Mouse (Mus musculus): ENCODE measurements around the gene Arih1. TPM values are rescaled to one million over a fixed set of nuclear protein-coding genes. Genes with fewer than 3 reads are reported as not detected.

Gene Arih1
- polyA plus RNA-seq, 1 experiment = 160 TPM

DNA sequence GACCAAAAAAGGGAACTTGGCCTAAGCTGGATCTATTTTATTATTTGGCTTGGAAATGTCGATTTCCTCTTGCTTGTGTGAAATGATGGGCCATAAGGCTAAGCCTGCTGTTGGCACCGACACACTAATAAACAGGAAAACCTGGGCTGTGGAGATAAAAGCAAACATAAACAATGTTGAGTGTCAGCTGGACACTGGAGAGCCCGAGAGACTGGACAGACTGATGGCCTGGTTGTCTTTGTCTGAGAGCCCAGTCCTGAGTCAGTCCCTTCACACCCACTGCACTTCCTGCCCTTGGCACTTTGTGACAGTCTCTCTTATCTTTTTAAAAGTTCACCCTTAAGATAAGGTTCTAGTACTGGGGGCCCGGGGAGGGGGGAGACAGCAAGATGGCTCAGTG, 36.5 kb upstream of the Arih1 start:
- Histone ChIP-seq H3K27ac (ENCODE audit: control insufficient read depth, insufficient read depth, low read depth, low read length) (no peak overlapping the region), H3K27me3 (ENCODE audit: control insufficient read depth, insufficient read depth, low read length) (no peaks in the 10 kb centered on the region), H3K36me3 (ENCODE audit: control insufficient read depth, insufficient read depth, low read length) (no peaks in the 10 kb centered on the region), H3K4me3 (ENCODE audit: control insufficient read depth, low read depth, low read length) (no peak overlapping the region), H3K4me1 (ENCODE audit: control insufficient read depth, insufficient read depth, low read length) (no peaks in the 10 kb centered on the region)
- TF ChIP-seq CTCF (IDR thresholded peaks at IDR 0.05; ENCODE audit: control insufficient read depth, insufficient read depth, insufficient replicate concordance, low read depth, low read length) (no peak), POLR2A (IDR thresholded peaks at IDR 0.05; ENCODE audit: control insufficient read depth, low read depth, low read length) (no peak)

DNA sequence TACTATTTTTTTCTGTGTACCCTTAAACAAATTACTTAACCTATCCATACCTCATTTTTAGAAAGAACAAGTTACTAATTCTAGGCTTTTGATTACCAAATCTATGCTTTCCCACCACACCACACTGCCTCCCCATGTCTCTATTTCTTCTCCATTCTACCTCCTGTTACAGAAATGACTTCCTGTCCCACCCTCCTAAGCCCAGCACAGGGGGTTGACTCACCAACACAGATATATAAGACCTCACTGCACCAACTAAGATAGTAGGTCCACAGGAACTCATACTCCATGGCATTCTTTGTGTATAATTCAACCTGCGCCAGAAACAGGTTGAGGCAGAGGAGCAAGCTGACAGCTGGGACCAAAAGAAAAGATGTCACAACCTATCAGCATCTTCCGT, 33.0 kb upstream of the Arih1 start:
- no peak overlapping the region for H3K27ac ChIP-seq (ENCODE audit: control insufficient read depth, insufficient read depth, low read depth, low read length)
- no peaks in the 10 kb centered on the region for H3K4me1 ChIP-seq (ENCODE audit: control insufficient read depth, insufficient read depth, low read length)
- TF ChIP-seq POLR2A (IDR thresholded peaks at IDR 0.05; ENCODE audit: control insufficient read depth, low read depth, low read length) (no peak), CTCF (IDR thresholded peaks at IDR 0.05; ENCODE audit: control insufficient read depth, insufficient read depth, insufficient replicate concordance, low read depth, low read length) (no peak)

DNA sequence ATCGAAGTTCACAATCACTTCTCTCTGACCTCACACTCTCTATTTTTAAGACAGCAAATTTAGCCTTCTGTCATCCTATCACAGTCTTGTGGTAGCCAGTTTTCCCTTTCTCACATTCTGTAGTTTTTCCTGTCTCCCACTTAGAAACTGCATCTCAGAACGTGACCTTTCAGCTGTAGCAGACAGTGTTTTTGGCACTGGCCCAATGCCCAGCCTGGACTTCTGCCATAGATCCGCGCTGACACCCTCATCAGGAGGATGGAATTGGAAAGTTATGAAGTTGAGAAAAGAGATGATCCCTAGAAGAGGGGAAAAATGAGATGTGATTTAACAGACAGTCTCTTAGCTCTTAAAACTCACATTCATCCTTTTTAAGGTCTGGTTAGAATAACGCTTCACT, 32.6 kb upstream of the Arih1 start:
- no peak overlapping the region for H3K4me3 ChIP-seq (ENCODE audit: control insufficient read depth, low read depth, low read length)
- no peak for TF ChIP-seq CTCF (IDR thresholded peaks at IDR 0.05; ENCODE audit: control insufficient read depth, insufficient read depth, insufficient replicate concordance, low read depth, low read length)
- TF ChIP-seq POLR2A (IDR thresholded peaks at IDR 0.05; ENCODE audit: control insufficient read depth, low read depth, low read length) = no peak
- no peaks in the 10 kb centered on the region for H3K4me1 ChIP-seq (ENCODE audit: control insufficient read depth, insufficient read depth, low read length)
- no peak overlapping the region for H3K27ac ChIP-seq (ENCODE audit: control insufficient read depth, insufficient read depth, low read depth, low read length)
- H3K36me3 ChIP-seq (ENCODE audit: control insufficient read depth, insufficient read depth, low read length) = no peaks in the 10 kb centered on the region
- H3K27me3 ChIP-seq (ENCODE audit: control insufficient read depth, insufficient read depth, low read length) = no peaks in the 10 kb centered on the region

More for the DNA sequence above, 33.0 kb upstream of the Arih1 start:
- H3K4me3 ChIP-seq (ENCODE audit: control insufficient read depth, low read depth, low read length) = no peak overlapping the region
- no peaks in the 10 kb centered on the region for H3K36me3 ChIP-seq (ENCODE audit: control insufficient read depth, insufficient read depth, low read length)
- H3K27me3 ChIP-seq (ENCODE audit: control insufficient read depth, insufficient read depth, low read length) = no peaks in the 10 kb centered on the region

GRCm38 (mm10) chr9:59517127-59517526, 30.7 kb upstream of the Arih1 start:
- no peaks in the 10 kb centered on the region for H3K4me1 ChIP-seq (ENCODE audit: control insufficient read depth, insufficient read depth, low read length)
- no peak overlapping the region for H3K4me3 ChIP-seq (ENCODE audit: control insufficient read depth, low read depth, low read length)
- H3K27me3 ChIP-seq (ENCODE audit: control insufficient read depth, insufficient read depth, low read length) = no peaks in the 10 kb centered on the region
- H3K27ac ChIP-seq (ENCODE audit: control insufficient read depth, insufficient read depth, low read depth, low read length) = no peak overlapping the region
- no peak for TF ChIP-seq CTCF (IDR thresholded peaks at IDR 0.05; ENCODE audit: control insufficient read depth, insufficient read depth, insufficient replicate concordance, low read depth, low read length)
- TF ChIP-seq POLR2A (IDR thresholded peaks at IDR 0.05; ENCODE audit: control insufficient read depth, low read depth, low read length) = no peak
- no peaks in the 10 kb centered on the region for H3K36me3 ChIP-seq (ENCODE audit: control insufficient read depth, insufficient read depth, low read length)

- TF ChIP-seq POLR2A (IDR thresholded peaks at IDR 0.05; ENCODE audit: control insufficient read depth, low read depth, low read length) = no peak
- no peak for TF ChIP-seq CTCF (IDR thresholded peaks at IDR 0.05; ENCODE audit: control insufficient read depth, insufficient read depth, insufficient replicate concordance, low read depth, low read length)
- no peaks in the 10 kb centered on the region for H3K27me3 ChIP-seq (ENCODE audit: control insufficient read depth, insufficient read depth, low read length)
- H3K36me3 ChIP-seq (ENCODE audit: control insufficient read depth, insufficient read depth, low read length) = no peaks in the 10 kb centered on the region
- no peaks in the 10 kb centered on the region for H3K4me1 ChIP-seq (ENCODE audit: control insufficient read depth, insufficient read depth, low read length)
- no peak overlapping the region for H3K27ac ChIP-seq (ENCODE audit: control insufficient read depth, insufficient read depth, low read depth, low read length)
- H3K4me3 ChIP-seq (ENCODE audit: control insufficient read depth, low read depth, low read length) = no peak overlapping the region
Observed at GRCm38 (mm10) chr9:59515069-59515468, 28.7 kb upstream of the Arih1 start.

DNA sequence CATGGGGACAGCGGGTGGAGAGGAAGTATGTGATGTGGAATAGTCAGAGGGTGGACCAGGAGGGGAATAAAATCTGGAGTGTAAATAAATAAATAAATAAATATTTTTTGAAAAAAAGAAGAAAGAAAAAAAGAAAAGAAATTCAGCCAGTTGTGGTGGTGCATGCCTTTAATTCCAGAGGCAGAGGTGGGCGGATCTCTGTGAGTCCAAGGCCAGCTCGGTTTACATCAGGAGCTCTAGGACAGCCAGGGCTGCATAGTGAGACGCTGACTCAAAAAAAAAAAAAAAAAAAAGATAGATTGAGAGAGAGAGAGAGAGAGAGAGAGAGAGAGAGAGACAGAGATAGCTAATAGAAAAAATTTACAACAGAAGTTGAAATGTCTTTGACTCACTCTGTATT, 26.0 kb upstream of the Arih1 start:
- Histone ChIP-seq H3K36me3 (ENCODE audit: control insufficient read depth, insufficient read depth, low read length) (no peaks in the 10 kb centered on the region), H3K4me3 (ENCODE audit: control insufficient read depth, low read depth, low read length) (no peak overlapping the region), H3K27ac (ENCODE audit: control insufficient read depth, insufficient read depth, low read depth, low read length) (no peak overlapping the region), H3K27me3 (ENCODE audit: control insufficient read depth, insufficient read depth, low read length) (no peaks in the 10 kb centered on the region), H3K4me1 (ENCODE audit: control insufficient read depth, insufficient read depth, low read length) (no peaks in the 10 kb centered on the region)
- TF ChIP-seq POLR2A (IDR thresholded peaks at IDR 0.05; ENCODE audit: control insufficient read depth, low read depth, low read length) (no peak), CTCF (IDR thresholded peaks at IDR 0.05; ENCODE audit: control insufficient read depth, insufficient read depth, insufficient replicate concordance, low read depth, low read length) (no peak)

- Histone ChIP-seq H3K27me3 (ENCODE audit: control insufficient read depth, insufficient read depth, low read length) (no peaks in the 10 kb centered on the region), H3K27ac (ENCODE audit: control insufficient read depth, insufficient read depth, low read depth, low read length) (no peak overlapping the region), H3K36me3 (ENCODE audit: control insufficient read depth, insufficient read depth, low read length) (no peaks in the 10 kb centered on the region), H3K4me1 (ENCODE audit: control insufficient read depth, insufficient read depth, low read length) (no peaks in the 10 kb centered on the region), H3K4me3 (ENCODE audit: control insufficient read depth, low read depth, low read length) (no peak overlapping the region)
- TF ChIP-seq POLR2A (IDR thresholded peaks at IDR 0.05; ENCODE audit: control insufficient read depth, low read depth, low read length) (no peak), CTCF (IDR thresholded peaks at IDR 0.05; ENCODE audit: control insufficient read depth, insufficient read depth, insufficient replicate concordance, low read depth, low read length) (no peak)
Observed at GRCm38 (mm10) chr9:59508146-59508545, 21.7 kb upstream of the Arih1 start.

GRCm38 (mm10) chr9:59487331-59487730, 913 bp upstream of the Arih1 start:
- peak overlapping the region; percentile 91 for H3K27ac ChIP-seq (ENCODE audit: control insufficient read depth, insufficient read depth, low read depth, low read length)
- H3K4me3 ChIP-seq (ENCODE audit: control insufficient read depth, low read depth, low read length) = peak overlapping the region; percentile 95
- TF ChIP-seq POLR2A (IDR thresholded peaks at IDR 0.05; ENCODE audit: control insufficient read depth, low read depth, low read length) (no peak), CTCF (IDR thresholded peaks at IDR 0.05; ENCODE audit: control insufficient read depth, insufficient read depth, insufficient replicate concordance, low read depth, low read length) (no peak)
- no peaks in the 10 kb centered on the region for H3K27me3 ChIP-seq (ENCODE audit: control insufficient read depth, insufficient read depth, low read length)
- 0 out of 2 replicates have a peak, but pooled peaks cover 2% of the 10 kb centered on the region for H3K36me3 ChIP-seq (ENCODE audit: control insufficient read depth, insufficient read depth, low read length)
- peaks cover 3% of the 10 kb centered on the region; the same call in 1 of the 2 replicates for H3K4me1 ChIP-seq (ENCODE audit: control insufficient read depth, insufficient read depth, low read length)
